Mouse (Mus musculus) forelimb bud, embryonic 11.5 days (tissue): ENCODE measurements around the gene Lacc1.
"Not testable (repeated sequence)": the region's sequence is repeated elsewhere in the genome, so short reads cannot be mapped to it uniquely, and the experiment has no call there.

Source experiments
- DNase-seq: peaks from one replicate; pipeline ENCODE4 v3.0.0-alpha.2; 2012; ENCODE audit warnings: low read depth, low spot score

Gene Lacc1

DNA sequence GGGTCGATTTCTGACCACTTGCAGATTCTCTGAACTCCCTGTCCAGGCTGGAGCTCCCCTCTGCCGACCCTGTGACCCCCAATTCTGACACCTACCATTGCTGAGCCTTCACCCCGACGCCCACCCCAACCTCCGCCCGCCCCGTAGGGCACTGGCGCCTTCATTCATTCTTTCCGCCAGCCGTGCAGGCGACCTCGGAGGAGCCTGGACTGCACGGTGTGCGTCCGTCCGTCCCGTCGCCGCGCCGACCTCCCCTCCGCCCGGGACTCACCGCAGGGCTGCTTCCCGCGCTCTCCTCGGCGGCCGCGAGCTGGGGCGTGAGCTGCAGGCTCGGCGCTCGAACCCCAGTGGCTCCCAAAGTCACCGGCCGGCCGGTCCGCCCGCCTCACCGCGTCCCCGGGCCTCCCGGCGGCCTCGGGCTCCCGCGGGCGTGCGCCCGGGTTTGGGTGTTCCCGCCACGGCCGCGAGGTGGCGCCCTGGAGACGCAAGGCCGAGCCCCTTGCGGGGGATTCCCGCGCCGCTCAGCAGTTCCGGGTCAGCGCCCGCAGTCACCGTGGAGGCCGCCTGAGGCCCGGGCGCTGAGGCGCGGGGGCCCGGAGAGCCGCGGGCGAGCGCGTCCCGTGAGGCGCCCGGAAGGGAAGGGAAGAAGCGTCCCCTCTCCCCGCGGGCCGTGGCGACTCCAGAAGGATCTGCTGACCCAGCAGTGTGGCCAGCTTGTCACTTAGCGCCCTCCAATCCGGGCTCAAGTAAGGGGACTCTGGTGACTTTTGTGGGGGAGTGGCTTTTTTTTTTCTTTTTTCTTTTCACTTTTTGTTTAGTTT lies at the start of gene Lacc1, which contains the start of gene Ccdc122:
Lacc1 (minus strand) TSS at position 679 of the 821 bp plus-strand sequence.
Ccdc122 (plus strand) TSS at position 547 of the 821 bp plus-strand sequence.
- peak; percentile 52 for DNase-seq

DNA sequence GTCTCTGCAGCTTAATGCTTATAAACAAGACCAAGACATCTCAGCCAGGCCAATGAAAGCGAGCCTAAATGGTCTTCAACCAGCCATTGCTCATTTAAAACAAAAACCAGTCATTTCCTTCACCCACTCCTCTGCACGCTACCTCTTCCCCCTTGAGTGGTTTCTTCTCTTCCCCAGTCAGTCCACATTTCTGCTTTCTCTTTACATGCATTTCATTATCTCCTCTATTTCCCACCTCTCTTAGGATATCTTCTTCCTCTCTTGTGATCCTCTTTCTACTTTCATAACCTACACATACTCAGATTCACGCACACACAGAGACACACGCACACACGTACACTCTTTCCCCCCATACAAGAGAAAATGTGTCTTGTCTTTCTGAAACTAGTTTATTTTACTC lies 44.5 kb upstream of the Lacc1 start:
- DNase-seq, result no peak

DNA sequence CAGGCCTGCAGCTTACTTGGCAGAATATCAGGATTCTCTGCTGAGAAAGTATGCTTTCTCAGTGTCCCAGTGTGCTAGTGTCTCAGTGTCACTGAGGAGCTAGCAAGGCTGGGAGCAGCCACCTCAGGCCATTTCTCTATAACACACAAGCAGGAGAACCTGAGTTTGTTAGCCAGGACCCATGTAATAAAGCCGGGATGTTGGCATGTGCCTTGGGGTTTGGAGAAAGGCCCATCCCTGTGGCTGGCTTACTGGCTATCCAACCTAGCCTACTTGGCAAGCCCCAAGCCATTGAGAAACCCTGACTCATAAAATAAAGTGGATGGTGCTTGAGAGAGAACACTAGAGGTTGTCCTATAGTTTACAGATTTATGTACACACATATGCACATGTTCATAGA lies 32.7 kb upstream of the Lacc1 start:
- no peak for DNase-seq

DNA sequence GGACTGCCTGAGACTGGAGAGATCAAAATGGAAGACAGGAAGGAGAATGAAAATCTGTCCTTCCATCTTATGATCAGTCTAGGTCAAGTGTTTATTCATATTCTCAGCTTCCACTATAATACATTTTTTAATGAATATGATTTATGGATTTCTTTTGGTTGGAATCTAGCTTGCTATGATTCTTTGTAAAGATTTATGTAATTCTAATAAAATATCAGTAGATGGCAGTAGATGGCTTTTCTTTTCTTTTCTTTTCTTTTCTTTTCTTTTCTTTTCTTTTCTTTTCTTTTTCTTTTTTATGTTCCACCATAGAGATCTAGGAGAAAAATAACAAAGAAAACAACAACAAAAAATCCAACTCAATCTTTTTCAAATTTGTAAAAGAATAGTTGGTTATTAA lies 16.6 kb upstream of the Lacc1 start:
- no peak for DNase-seq

DNA sequence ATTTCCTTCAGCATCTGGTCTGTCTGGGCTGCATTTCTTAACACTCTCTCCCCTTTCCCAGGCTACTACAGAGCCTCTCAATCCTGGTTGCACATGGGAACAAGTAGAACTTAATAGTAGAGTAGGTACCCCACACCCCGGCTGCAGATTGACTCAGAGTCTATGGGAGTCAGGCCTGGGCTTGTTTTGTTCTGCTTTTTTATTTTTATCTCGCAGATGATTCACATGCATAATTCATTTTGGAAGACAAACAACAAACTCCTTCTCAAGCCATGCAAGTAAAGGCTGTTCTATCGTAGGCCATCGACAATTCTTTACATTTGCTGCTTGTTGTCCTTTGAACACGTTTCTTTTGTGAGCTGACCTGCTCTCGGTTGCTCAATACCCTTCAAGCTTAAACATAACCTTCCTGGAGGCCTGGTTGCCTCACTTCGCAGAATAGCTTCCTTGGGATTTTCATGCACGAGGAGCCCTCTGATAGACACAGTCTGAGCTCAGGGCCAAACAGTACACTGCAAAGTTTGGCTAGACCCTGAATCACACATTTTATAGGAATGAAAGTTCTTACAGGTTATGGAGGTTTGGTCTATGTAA lies 1.2 kb upstream of the Lacc1 start:
- no peak for DNase-seq

DNA sequence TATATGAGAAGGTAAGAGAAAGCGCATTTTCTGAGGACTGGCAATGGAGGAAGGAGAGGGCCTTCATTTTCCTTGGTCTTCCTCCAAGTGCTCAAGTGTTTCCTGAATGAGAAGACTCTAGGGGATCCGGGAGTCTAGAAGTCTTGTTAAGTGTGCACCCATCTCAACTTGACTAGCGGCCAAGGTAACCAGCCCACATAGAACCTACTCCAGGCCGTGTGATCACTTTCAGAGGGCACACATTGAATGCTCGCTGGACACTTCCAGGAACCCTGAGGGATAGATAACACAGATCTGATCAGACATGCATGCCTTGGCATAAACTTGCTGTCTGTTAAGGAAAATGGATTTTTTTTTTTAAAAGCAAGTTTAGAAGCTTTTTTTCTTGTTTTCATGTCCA lies 626 bp upstream of the Lacc1 start:
- no peak for DNase-seq

DNA sequence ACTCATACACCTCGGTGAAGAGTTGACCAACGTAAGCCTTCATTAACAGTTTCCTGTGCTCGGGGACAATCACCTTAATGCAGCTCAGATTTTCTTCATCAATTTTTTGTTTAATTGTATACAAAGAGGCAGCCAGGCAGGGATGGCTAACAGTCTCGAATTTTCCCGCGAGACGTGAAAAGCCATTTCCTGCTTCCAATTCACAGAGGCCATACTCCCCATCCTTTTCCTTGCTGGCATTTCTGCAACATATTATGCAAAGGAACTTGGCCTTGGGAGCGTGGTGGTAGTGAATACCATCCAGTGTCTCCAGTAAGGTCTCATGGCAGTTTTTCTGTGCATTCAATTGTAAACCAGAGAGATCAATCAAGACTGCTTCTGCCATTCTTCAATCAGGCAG lies 1.7 kb downstream of the Lacc1 start:
- no peak for DNase-seq

DNA sequence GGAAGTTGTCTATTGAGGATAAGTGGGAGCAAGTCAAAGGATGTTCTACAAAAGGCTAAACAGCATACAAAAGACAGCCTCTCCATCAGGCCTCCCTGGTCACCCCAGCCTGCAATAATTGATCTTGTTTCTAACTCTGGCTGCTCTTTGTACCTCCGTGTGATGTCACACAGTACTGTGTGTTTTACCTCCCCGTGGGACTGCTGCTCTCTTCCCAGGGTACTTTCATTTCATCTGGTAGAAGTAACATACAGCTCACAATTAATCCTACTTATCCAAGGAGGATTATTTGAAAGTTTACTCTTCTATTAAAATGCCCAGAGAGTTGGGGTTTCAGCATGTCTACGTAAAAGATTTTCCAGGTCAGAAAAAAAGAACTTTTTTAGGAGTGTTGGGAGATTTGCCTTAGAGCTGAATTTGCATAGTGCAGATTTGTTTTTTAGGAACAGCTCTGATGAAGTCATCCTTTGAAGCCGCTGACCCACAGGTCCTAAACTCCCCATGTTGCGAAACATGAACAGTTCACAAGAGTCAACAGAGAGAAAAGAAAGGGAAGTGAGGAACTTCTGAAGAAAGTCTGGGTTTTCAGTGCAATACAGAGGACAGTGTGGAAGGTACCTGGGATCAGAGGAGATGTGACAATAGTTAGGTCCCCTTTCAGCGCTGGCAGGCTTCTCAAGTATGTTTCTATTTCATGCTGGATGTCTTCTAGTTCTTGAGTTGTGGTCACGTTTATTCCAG lies 2.4 kb downstream of the Lacc1 start:
- DNase-seq, result no peak

DNA sequence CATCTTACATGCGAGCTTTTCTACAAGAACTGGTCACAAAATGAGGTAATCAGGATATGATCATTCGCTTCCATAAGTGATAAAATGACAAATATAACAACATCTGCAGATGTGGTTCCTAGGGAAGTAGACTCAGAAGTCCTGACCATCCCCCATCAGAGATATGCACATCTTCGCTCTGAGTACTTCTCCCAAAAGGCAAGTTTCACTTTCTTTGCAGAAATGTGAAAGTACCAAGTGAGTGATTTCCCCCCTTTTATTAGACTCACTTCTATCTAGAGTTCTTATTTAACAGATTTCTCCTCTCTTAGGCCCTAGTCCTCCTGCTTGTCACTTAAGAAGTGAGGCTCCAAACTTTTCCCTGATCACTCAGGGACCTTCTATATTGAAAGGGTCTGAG lies 3.3 kb downstream of the Lacc1 start:
- no peak for DNase-seq

DNA sequence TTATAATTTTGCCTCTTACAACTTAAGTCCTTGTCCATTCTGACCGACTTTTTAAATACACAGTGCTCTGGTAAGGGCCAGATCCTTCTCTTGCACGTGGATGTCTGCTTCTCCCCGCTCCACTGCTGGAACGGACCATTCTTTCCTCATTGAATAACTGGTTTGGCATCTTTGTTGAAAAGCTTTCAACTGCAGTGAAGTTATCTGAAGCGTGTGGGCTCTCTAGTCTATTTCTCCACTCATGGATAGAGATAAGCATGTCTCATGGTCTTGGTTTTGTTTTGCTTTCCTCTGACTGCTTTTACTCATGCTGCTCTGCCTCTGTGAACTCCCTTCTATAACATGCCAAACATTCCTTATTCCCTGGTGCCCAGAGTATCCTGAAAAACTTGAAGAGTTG lies 4.3 kb downstream of the Lacc1 start:
- no peak for DNase-seq

DNA sequence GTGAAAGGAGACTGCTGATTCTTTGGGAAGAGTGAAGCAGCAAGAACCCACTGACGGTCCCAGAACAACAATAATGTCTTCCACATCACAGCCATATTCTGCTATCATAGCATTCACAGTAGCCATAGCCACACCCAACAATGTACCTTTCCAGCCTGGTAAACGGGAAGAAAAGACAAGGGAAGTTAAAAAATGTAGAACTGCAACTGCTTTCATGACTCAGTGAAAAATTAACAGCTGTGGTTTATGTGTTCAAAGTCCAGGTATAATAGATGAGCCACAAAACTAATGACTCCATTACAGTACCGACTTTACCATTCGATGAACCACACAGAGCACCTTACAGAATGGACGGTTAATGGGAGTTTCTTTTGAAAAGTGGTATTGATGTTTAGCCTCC lies 5.9 kb downstream of the Lacc1 start:
- no peak for DNase-seq

DNA sequence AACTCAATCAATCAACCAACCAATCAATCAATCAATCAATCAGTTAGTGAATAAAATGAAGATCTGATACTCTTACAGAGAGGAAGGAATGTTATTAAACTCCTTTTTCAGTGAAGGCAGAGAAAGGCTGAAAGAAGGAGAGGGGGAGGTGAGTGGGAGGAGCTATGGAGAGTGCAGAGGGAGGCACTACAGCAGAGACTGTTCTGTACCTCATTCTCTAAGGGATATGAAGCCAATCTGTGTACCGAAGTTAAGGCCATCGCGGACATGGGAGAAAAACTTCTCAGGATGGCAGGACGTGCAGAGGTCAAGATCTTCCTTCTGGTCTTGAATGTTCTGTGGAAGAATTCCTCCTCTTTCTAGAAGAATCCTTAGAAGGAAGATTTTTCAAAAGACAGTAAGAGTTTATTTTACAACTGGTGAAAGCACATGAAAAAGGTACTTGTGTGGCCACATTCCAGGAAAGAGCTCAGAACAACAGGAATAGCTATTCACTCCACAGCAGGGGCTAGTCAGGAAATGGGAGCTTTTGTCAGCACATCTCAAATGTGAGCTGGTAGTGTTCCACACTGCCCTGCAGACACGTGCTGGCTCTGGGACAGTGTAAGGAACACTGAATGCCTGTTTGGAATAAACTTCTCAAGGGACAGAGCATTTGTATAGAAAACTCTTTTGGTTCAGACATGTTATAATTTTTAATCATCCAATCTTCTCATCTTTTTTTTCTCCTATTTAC lies 7.2 kb downstream of the Lacc1 start:
- no peak for DNase-seq

DNA sequence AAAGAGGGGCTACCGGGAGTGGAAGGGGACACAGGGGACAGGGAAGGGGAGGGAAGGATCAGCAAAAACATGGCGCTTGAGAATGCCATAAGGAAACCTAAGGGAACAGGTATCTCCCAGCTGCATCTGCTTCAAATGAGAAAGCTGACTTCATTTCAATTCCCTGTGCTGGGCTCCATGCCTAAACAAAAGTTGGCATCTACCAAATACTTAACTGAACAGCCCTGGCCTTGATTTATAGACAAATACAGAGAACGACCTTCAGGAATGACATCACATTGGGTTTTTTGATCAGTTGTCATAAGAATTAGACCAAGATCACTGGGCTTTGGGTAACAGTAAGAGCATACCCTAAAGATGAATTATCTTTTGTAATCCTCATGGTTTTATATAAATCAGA lies 12.2 kb downstream of the Lacc1 start:
- DNase-seq, result no peak

DNA sequence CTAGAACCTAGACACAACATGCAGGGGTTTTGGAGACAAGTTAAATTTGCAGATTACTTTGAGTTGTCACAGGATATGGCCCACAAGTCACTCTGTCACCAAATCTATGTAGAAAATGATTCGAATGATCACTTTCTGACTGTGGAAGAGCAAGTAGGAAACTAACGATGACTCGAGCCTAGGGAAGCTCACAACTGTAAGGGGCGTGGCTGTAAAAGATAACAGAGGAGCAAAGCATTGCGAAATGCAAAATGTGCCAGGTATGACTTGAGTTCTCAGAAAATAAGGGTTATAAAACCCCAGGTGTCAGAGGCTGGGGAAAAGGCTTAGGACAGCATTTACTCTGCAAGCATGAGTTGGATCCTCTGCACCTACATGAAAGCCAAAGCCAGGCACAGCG lies 19.5 kb downstream of the Lacc1 start:
- DNase-seq, result no peak

DNA sequence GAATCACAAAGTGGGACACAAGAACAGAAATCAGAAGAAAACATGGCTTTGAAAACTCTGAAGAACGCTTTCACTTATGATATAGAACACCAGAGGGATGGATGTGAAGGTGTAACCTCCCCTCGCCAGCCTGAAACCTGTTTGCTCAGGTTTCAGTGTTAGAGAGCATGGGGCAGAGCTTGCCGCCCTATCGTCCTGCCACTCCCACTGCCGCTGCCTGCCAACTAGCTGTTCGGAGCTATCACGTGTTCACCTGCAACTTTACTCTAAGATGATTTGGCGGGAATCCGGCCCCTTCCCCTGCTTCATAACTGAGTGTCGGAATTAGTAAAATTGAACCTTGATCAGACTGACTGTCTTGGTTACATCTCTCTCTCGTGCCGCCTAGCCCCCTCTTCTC lies 19.9 kb downstream of the Lacc1 start:
- DNase-seq, result not testable (repeated sequence)

DNA sequence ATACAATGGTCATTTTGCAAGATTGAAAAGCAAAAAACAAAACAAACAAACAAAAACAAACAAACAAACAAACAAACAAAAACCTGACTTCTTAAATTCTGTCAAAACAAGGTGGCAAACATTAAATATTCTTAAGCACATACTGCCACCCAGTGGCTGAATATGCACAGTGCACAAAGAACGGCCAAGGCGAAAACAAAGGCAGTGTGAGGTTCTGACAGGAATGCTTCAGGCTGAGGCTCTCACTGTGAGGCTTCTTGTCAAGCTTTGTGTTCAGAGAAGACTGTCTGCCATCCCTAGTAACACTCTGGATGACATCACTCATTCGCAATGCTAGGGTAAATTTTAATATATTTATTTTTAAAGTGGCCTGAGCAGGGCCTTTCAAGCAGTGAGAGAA lies 24.9 kb downstream of the Lacc1 start:
- DNase-seq, result peak; percentile 72

DNA sequence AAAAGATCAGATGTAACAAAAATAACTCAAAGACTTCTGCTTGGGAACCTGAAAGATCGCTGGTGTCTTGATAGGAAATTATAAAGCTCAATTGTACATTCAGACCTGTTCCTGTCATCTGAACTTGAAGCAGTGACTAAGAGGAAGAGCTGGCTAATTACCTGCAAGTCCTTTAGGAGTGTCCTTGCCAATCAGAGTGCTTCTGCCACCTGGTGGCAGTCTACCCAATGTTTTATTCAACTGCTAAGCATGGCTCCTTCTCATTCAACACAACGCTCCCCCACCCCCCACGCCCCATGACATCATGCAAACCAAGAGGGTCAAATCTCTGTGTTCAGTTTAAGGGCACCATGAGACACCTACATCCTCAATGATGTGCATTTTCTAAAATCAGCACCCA lies 28.5 kb downstream of the Lacc1 start:
- peak; percentile 76 for DNase-seq

DNA sequence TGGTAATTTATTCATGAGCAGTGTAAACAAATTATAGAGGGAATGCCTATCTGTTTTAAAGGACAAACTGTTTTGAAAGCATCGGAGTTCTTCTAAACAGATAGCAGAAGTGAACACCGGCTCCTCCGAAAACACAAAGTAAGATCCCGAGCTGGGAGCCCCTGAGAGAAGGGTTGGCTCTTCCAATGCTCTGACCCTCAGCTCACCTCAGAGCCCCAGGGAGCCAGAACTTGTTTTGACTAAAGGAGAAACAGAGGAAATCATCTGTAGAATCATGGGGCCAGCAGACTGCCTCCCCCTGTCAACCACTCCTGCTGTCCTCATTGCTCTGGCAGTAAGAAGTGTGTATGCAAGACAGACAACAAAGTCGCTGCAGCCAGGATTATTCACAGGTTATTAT lies 31.1 kb downstream of the Lacc1 start:
- no peak for DNase-seq

DNA sequence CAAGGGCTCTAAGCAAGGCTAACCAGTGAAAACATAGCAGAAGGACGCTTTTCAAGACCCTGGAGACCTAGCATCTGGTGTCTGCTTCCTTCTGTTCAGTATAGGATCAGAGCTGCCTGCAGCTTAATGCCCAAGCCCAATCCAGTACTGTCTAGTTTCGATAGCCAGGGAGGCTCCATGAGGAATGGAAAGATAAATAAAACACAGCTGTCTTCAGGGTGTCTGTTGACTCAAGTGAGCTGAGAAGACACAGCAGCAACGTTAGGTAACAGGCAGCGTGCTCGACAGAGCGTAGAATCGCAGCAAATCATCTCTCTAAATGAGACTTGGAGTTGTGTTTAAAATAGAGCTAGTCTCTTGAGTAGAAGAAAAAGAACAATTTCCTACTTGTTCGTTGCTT lies 32.0 kb downstream of the Lacc1 start:
- DNase-seq, result no peak

DNA sequence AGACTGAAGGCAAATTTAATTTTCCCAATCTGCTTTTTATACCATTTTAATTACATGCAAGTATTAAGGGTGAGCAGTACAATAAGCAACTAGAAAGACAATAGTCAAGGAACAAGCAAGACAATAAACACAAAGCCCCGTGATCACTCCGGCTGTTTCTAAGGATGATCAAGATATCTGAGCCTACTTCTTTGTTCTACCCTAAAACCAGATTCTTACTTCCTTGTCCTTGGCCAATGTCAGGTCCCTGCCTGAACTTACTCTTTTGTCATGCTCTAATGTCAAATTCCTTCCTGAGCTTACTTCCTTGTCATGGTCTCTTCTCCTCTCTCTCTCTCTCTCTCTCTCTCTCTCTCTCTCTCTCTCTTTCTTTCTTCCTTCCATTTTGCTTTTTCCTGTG lies 46.4 kb downstream of the Lacc1 start:
- DNase-seq, result not testable (repeated sequence)

DNA sequence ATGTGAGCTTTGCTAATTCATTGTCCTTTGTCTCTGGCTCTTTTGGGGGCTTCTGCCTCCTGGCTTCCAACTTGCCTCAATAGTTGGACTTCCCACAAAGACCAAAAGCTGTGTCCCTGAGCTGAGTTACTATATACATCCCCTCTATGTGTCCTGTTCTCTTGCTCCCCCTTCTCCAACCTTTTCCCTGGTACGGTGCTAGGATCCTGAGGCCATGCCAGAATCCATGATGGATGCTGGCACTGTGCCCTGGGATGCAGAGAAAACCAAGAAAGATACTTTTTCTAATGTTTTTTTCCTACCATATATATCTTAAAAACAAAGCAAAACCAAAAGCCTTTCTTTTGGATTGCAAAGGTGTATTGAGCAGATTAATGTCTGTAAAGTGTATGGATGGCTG lies 54.9 kb downstream of the Lacc1 start:
- no peak for DNase-seq

DNA sequence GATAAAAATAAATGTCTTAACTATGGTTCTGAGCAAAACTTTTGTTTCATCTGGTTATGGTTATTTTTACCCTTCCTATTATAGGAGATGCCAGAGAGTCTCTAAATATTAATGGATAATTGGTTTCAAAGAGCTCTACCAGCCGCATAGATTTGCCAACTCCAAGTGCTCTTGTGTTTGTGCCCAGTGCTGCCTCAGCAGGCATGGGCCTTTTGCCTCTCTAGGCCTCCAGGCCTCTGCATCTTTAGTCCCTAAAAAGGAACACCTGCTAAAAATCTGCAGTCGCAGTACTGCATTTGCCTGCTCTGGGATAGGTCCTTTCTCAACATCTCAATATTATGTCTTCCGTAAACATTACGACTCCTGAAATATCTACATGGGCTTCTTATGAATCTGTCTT lies 55.5 kb downstream of the Lacc1 start:
- no peak for DNase-seq
